Mouse (Mus musculus): ENCODE measurements at regions not wholly inside any gene's neighbourhood (a gene's known extent, or its start where the extent isn't known, plus 50 kb on each side); places are given as distances from the start of the nearest gene placed in this dataset.

DNA sequence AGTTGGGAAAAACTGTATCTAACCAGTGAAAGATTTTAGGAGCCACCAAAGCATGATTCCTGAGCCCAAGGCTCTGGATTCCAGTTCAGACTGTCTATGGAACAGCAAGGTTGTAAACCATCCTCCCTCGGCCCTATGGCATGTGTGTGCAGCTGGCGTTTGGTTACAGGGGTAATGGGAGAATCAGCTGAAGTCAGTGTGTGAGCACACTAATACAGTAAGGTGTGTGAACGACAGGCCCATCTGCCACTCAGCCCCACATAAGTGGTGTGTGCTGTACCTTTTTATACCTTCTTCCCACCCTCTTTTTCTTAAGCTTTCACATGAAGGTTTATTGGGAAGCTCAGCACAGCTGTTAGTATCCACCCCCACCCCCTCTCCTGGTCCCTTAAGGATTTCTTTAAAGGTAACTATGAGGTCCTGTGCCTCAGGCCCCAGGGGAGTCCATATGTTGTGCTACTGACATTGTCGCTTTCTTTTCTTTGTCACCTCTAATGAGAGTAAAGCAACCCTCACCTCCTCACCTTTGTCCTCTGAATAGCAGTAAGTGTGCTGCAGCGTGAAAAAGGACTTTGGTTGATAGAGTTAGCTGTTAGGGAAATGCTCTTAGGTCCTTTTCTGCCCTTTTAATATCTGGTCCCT, 394.5 kb upstream of the Ascc3 start:
- no peak for TF ChIP-seq SIN3A (IDR thresholded peaks at IDR 0.05; ENCODE audit: low read length)
- TF ChIP-seq POLR2A (IDR thresholded peaks at IDR 0.05; ENCODE audit: control insufficient read depth in 1 of 2, insufficient read depth in 1 of 2, low read depth in 1 of 2, low read length in 2 of 2, poor library complexity in 1 of 2) = no peak
- TF ChIP-seq CTCF (IDR thresholded peaks at IDR 0.05 in 2 of 3, conservative IDR thresholded peaks at IDR 0.05 in 1 of 3; ENCODE audit: control insufficient read depth in 1 of 3, insufficient read depth in 1 of 3, low read depth in 2 of 3, low read length in 3 of 3, poor library complexity in 1 of 3, severe bottlenecking in 1 of 3) = no peak
- TF ChIP-seq POLR2AphosphoS2 (IDR thresholded peaks at IDR 0.05; ENCODE audit: low read length) = no peak
- TF ChIP-seq EP300 (IDR thresholded peaks at IDR 0.05; ENCODE audit: low read depth in 1 of 2, low read length in 2 of 2) = no peak
- no peak for TF ChIP-seq E2F4 (IDR thresholded peaks at IDR 0.05; ENCODE audit: borderline replicate concordance, low read depth, low read length)
- TF ChIP-seq ZMIZ1 (IDR thresholded peaks at IDR 0.05; ENCODE audit: low read depth, low read length) = no peak
- no peak for TF ChIP-seq UBTF (IDR thresholded peaks at IDR 0.05; ENCODE audit: borderline replicate concordance, insufficient read depth, low read depth, low read length)

Data from MEL (cell line).